Mouse (Mus musculus) E14TG2a.4 (cell line): Measurements from ENCODE around the gene Ip6k3.

Source experiments
- H3K27me3 ChIP-seq: 2 replicates; pipeline ENCODE4 v1.6.1; 2014; ENCODE audit warnings: low read length, control low read depth; ENCODE audit not compliant: insufficient read depth
- H3K36me3 ChIP-seq: 2 replicates; pipeline ENCODE4 v1.6.1; 2014; ENCODE audit warnings: low read length, control low read depth; ENCODE audit not compliant: insufficient read depth
- H3K4me1 ChIP-seq: replicated peaks from 2 replicates; pipeline ENCODE4 v1.6.1; 2014; ENCODE audit warnings: low read depth, low read length, control low read depth
- H3K4me3 ChIP-seq: replicated peaks from 2 replicates; pipeline ENCODE4 v1.5.1; 2014; ENCODE audit warnings: mild to moderate bottlenecking, low read length
- H3K9me3 ChIP-seq: 2 replicates; pipeline ENCODE4 v1.6.1; 2014; ENCODE audit warnings: low read length, control low read depth
- CTCF ChIP-seq: conservative IDR thresholded peaks from 2 replicates; pipeline ENCODE4 v1.5.1; 2014; ENCODE audit warnings: low read length
- NANOG ChIP-seq: IDR thresholded peaks from 2 replicates; pipeline ENCODE4 v1.6.1; 2014; ENCODE audit warnings: borderline replicate concordance, low read length, mixed read lengths
- POU5F1 ChIP-seq: IDR thresholded peaks from 2 replicates; pipeline ENCODE4 v1.6.1; 2014; ENCODE audit warnings: low read length, borderline replicate concordance

Ip6k3 gene

DNA sequence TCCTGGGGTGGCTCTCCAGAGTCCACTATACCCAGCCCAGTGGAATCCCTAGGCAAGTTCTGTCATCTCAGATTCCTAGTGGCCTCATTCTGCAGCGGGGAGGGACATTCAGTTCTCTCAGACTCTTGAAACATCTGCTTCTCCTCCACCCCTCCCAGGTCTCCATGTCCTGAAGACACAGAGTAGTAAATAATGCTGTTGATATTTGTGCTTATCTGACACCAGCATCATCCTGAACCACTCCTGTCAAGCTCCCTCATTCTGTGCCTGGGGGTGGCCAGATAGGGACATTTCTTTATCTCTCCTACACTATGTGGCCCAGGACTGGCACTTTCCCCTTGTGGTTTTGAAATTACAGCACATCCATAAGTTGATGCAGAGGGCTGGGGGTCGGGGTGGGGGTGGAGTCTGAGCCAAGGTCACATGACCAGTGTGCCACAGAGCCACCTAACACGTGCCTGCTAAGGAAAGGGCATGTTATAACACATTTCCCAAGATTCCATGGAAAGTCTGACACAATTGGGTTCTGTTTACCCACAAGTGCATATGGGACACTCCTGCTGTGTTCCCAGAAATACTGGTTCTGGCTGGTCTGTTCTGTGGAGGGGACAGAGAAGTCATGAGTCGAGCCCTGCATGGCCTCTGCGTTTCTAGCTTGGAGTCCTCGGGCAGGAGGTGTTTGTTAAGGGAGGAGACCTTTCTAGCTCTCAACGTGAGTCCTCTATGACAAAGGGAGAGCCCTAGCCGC is 14.4 kb downstream of the Ip6k3 start:
- TF ChIP-seq POU5F1 (no peak), NANOG (no peak), CTCF (no peak)

GRCm38 (mm10) chr17:27151411-27151810 is 16.2 kb downstream of the Ip6k3 start:
- Histone ChIP-seq H3K9me3 (no peaks in the 10 kb centered on the region), H3K27me3 (peaks cover 47% of the 10 kb centered on the region), H3K4me3 (no peak overlapping the region), H3K4me1 (peaks cover 39% of the 10 kb centered on the region), H3K36me3 (no peaks in the 10 kb centered on the region)
- TF ChIP-seq POU5F1, result no peak
- peak; percentile 84 for TF ChIP-seq CTCF

More for the DNA sequence above, 14.4 kb downstream of the Ip6k3 start:
- Histone ChIP-seq H3K9me3 (no peaks in the 10 kb centered on the region), H3K27me3 (peaks cover 42% of the 10 kb centered on the region), H3K4me3 (no peak overlapping the region), H3K4me1 (peaks cover 33% of the 10 kb centered on the region), H3K36me3 (no peaks in the 10 kb centered on the region)

GRCm38 (mm10) chr17:27150871-27151270 is 16.7 kb downstream of the Ip6k3 start:
- H3K4me1 ChIP-seq, result peaks cover 44% of the 10 kb centered on the region

DNA sequence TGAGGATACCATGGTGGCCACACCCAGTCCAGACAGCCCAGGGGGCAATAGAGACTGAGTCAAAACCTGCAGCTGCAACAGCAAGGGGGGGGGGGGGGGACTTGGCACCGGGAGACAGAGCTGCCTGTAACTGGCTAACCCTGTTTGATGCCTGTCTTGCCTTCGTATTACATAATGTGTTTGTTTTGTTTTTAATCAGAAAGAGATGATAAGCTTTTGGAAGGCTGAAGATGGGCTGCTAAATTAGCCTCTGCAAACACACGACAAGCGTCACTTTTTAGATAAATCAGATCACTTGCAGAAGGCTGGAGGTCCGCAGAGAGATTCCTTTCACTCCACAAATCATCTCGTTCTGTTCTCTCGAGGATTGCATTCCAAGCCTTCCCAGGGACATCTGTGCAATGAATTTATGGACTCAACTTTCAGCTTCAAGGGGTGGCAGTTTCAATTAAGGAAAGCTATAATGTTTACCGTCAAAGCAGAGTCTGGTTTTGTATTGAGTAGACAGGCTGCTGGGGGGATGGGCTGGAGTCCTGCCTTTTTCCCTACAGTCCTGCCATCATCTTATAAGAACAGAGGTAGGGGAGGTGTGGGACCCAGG is 21.2 kb downstream of the Ip6k3 start:
- TF ChIP-seq CTCF, result no peak
- no peak for TF ChIP-seq NANOG
- TF ChIP-seq POU5F1, result no peak
- Histone ChIP-seq H3K9me3 (no peaks in the 10 kb centered on the region), H3K4me1 (peaks cover 67% of the 10 kb centered on the region), H3K4me3 (no peak overlapping the region), H3K27me3 (peaks cover 35% of the 10 kb centered on the region), H3K36me3 (no peaks in the 10 kb centered on the region)

More at GRCm38 (mm10) chr17:27150871-27151270, 16.7 kb downstream of the Ip6k3 start:
- TF ChIP-seq POU5F1, result no peak
- no peak for TF ChIP-seq CTCF
- no peak for TF ChIP-seq NANOG
- H3K27me3 ChIP-seq, result peaks cover 51% of the 10 kb centered on the region
- no peaks in the 10 kb centered on the region for H3K9me3 ChIP-seq
- H3K36me3 ChIP-seq, result no peaks in the 10 kb centered on the region
- no peak overlapping the region for H3K4me3 ChIP-seq

GRCm38 (mm10) chr17:27144152-27144551 is 23.4 kb downstream of the Ip6k3 start:
- no peaks in the 10 kb centered on the region for H3K9me3 ChIP-seq
- H3K36me3 ChIP-seq, result no peaks in the 10 kb centered on the region
- 0 out of 2 replicates have a peak overlapping the region, but pooled peaks have one; percentile 32 for H3K4me3 ChIP-seq
- no peak for TF ChIP-seq POU5F1
- TF ChIP-seq CTCF, result no peak
- no peak for TF ChIP-seq NANOG
- peaks cover 81% of the 10 kb centered on the region for H3K4me1 ChIP-seq
- peaks cover 32% of the 10 kb centered on the region for H3K27me3 ChIP-seq

DNA sequence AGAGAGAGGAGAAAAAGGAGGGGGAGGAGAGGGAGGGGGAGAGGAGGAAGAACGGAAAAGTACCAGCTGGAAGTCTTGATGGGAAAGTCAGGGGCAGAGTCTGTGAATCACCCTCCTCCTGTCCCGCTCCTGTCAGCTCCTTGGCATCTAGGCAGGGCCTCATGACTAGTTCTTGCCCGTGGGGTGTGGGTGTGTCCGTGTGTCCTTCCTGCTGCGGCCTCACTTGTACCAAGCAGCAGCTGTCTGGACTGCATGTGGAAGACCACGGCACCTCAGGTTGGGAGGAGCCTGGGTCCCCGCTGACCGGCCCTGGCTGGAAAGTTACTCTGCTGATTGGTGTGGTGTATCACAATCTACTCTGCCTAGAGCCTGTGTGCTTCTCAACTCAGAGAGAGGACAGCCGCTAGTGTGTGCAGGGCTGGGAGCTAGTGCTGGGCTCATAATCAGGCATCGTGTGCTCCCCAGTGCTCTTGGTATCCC is 25.6 kb downstream of the Ip6k3 start:
- no peaks in the 10 kb centered on the region for H3K9me3 ChIP-seq
- H3K36me3 ChIP-seq, result no peaks in the 10 kb centered on the region
- H3K27me3 ChIP-seq, result peaks cover 32% of the 10 kb centered on the region
- H3K4me1 ChIP-seq, result peaks cover 71% of the 10 kb centered on the region
- no peak overlapping the region for H3K4me3 ChIP-seq
- TF ChIP-seq CTCF, result no peak
- no peak for TF ChIP-seq POU5F1
- no peak for TF ChIP-seq NANOG

DNA sequence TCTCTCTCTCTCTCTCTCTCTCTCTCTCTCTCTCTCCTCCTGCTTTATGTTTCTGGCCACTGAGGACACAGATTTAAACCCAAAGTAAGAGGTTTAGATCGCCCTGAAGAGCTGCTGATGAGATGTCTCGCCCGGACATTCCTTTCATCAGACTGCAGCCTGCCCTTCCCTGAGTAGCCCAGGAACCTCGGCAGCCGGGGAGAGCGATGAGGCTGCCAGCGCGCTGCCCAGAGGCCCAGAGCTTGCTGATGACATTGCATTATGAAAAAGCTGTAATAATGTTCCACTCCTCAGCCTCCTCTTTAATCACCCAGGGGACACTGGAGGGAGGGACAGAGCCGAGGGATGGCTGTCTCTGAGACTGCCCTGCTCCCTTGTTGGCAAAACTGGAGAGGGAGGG is 27.3 kb downstream of the Ip6k3 start:
- Histone ChIP-seq H3K4me3 (no peak overlapping the region; the same call in 1 of the 2 replicates), H3K27me3 (peaks cover 25% of the 10 kb centered on the region), H3K36me3 (no peaks in the 10 kb centered on the region), H3K4me1 (peaks cover 58% of the 10 kb centered on the region), H3K9me3 (no peaks in the 10 kb centered on the region)
- no peak for TF ChIP-seq NANOG
- no peak for TF ChIP-seq POU5F1
- no peak for TF ChIP-seq CTCF

DNA sequence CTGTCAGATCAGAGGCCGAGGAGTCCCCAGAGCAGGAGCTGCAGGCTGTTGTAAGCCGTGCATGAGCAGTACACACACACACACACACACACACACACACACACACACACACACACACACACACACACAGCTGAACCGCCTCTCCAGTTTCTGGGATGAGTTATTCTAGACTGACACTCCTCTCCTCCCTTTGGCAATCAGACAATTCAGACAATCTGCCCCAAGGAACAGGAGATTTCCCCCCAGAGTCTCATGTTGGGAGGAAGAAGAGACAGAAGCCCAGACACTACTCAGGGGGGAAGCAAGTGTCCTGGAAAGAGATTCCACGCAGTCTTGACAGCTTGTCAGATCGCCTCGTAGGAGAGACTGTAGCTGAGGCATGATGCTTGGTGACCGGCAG is 28.3 kb downstream of the Ip6k3 start:
- TF ChIP-seq POU5F1, result no peak
- no peak for TF ChIP-seq NANOG
- no peak for TF ChIP-seq CTCF
- Histone ChIP-seq H3K4me3 (no peak overlapping the region), H3K36me3 (no peaks in the 10 kb centered on the region), H3K27me3 (peaks cover 30% of the 10 kb centered on the region), H3K9me3 (no peaks in the 10 kb centered on the region), H3K4me1 (peaks cover 56% of the 10 kb centered on the region)
